Mouse (Mus musculus): ENCODE results near the gene Fam151a. TPM values are rescaled to one million over a fixed set of nuclear protein-coding genes. Genes with fewer than 3 reads are reported as not detected.
"Not testable (repeated sequence)": the region's sequence is repeated elsewhere in the genome, so short reads cannot be mapped to it uniquely, and the experiment has no call there.

Fam151a gene
- polyA plus RNA-seq, 1 experiment from 2014 or later, result not detected

DNA sequence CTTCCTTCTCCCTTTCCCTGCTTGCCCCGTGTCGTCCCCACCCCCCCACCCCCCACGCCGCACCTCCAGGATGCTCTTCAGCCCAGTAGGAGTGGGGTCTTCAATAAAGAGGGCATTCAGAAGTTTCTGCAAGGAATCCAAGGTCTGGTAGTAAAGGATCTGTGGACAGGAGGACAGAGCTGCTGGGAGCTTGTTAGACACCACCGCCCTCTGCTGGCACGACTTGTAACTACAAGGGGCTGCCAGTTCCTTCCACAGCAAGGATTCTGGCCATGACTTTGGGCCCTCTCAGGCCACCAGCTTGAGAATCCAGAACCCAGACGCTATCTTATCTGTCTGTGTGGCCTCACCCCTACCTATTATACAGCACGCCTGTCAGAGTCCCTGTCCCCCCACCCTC, 25.3 kb upstream of the Fam151a start:
- Histone ChIP-seq H3K4me2 (ENCODE audit: low read depth, low read length) (no peak overlapping the region), H3K9me3 (ENCODE audit: control insufficient read depth, low read length) (no peaks in the 10 kb centered on the region), H3K27me3 (ENCODE audit: control insufficient read depth, insufficient read depth, low read length) (no peaks in the 10 kb centered on the region), H3K27ac (ENCODE audit: low read depth, low read length) (no peak overlapping the region), H3K4me3 (ENCODE audit: low read depth, low read length) (no peak overlapping the region), H3K36me3 (ENCODE audit: control insufficient read depth, insufficient read depth, low read length) (no peaks in the 10 kb centered on the region), H3K4me1 (ENCODE audit: control insufficient read depth, insufficient read depth, low read length) (peaks cover 12% of the 10 kb centered on the region; the same call in 1 of the 2 replicates), H3K9ac (replicated peaks; ENCODE audit: low read depth, low read length) (no peak overlapping the region)
- WGBS, result 2% methylated on average over 8 of the region's 8 CpGs
- ATAC-seq (ENCODE audit: low read depth), result peak; percentile 45; the same call in 1 of the 2 replicates

DNA sequence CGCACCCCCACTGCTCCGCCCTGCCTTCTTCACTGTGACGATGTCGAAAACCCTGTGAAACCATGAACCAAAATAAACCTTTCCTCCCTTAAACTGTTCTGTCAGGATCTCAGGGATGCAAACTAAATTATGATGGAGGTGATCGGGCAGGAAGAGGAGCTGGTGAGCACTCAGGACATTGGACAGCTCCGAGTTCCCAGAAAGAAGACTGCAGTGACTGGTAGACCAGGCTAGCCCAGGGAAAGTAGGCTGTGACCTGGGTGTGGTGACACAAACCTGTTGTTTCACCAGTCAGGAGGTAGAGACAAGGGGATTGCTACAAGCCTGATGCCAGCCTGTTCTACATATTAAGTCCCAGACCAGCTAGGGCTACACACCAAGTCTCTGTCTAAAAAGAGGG, 20.1 kb upstream of the Fam151a start:
- 92% methylated on average over 6 of the region's 6 CpGs for WGBS
- no peaks in the 10 kb centered on the region for H3K4me1 ChIP-seq (ENCODE audit: control insufficient read depth, insufficient read depth, low read length)
- no peak overlapping the region for H3K9ac ChIP-seq (replicated peaks; ENCODE audit: low read depth, low read length)
- no peak overlapping the region for H3K27ac ChIP-seq (ENCODE audit: low read depth, low read length)
- no peak for ATAC-seq (ENCODE audit: low read depth)
- no peak overlapping the region for H3K4me3 ChIP-seq (ENCODE audit: low read depth, low read length)
- H3K36me3 ChIP-seq (ENCODE audit: control insufficient read depth, insufficient read depth, low read length), result no peaks in the 10 kb centered on the region
- H3K9me3 ChIP-seq (ENCODE audit: control insufficient read depth, low read length), result no peaks in the 10 kb centered on the region
- H3K4me2 ChIP-seq (ENCODE audit: low read depth, low read length), result no peak overlapping the region
- H3K27me3 ChIP-seq (ENCODE audit: control insufficient read depth, insufficient read depth, low read length), result no peaks in the 10 kb centered on the region

- Histone ChIP-seq H3K4me1 (ENCODE audit: control insufficient read depth, insufficient read depth, low read length) (no peaks in the 10 kb centered on the region), H3K27ac (ENCODE audit: low read depth, low read length) (no peak overlapping the region), H3K27me3 (ENCODE audit: control insufficient read depth, insufficient read depth, low read length) (no peaks in the 10 kb centered on the region), H3K4me2 (ENCODE audit: low read depth, low read length) (no peak overlapping the region), H3K9me3 (ENCODE audit: control insufficient read depth, low read length) (no peaks in the 10 kb centered on the region), H3K9ac (replicated peaks; ENCODE audit: low read depth, low read length) (no peak overlapping the region), H3K36me3 (ENCODE audit: control insufficient read depth, insufficient read depth, low read length) (no peaks in the 10 kb centered on the region), H3K4me3 (ENCODE audit: low read depth, low read length) (no peak overlapping the region)
- WGBS, result 85% methylated on average over 4 of the region's 4 CpGs
- ATAC-seq (ENCODE audit: low read depth), result no peak
Measured at GRCm38 (mm10) chr4:106720631-106721030, 13.1 kb upstream of the Fam151a start.

DNA sequence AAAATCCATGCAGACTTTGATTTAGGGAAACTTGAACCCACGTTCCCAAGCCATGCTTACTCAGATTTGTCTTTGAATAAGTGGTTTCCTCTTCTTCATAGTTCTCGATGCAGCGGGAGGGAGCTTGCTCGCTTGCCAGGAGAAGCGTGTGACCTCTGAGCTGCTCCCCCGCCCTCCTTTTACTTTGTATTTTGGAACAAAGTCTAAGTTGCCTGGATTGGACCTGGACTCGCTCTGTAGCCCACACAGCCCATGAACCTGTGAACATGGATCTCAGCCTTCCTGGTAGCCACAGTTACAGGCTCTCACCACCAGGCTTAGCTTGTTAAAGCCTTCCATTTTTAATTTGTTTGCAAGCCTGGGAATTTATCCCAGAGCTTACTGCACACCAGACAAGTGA, 2.9 kb upstream of the Fam151a start, which contains the start of gene Mroh7:
TSS of gene Mroh7 (minus strand) at position 112 of the 400 bp plus-strand sequence.
- Histone ChIP-seq H3K36me3 (ENCODE audit: control insufficient read depth, insufficient read depth, low read length) (no peaks in the 10 kb centered on the region), H3K4me3 (ENCODE audit: low read depth, low read length) (no peak within 1 kb of the TSS), H3K27ac (ENCODE audit: low read depth, low read length) (no peak within 1 kb of the TSS), H3K4me2 (ENCODE audit: low read depth, low read length) (no peak within 1 kb of the TSS), H3K9ac (replicated peaks; ENCODE audit: low read depth, low read length) (no peak within 1 kb of the TSS), H3K9me3 (ENCODE audit: control insufficient read depth, low read length) (no peaks in the 10 kb centered on the region), H3K27me3 (ENCODE audit: control insufficient read depth, insufficient read depth, low read length) (no peaks in the 10 kb centered on the region), H3K4me1 (ENCODE audit: control insufficient read depth, insufficient read depth, low read length) (no peaks in the 10 kb centered on the region)
- no peak for ATAC-seq (ENCODE audit: low read depth)
- 90% methylated on average over 7 of the region's 7 CpGs for WGBS

GRCm38 (mm10) chr4:106736884-106737283, 3.2 kb downstream of the Fam151a start:
- 88% methylated on average over 1 of the region's 1 CpGs for WGBS
- not testable (repeated sequence) for H3K9ac ChIP-seq (replicated peaks; ENCODE audit: low read depth, low read length)

GRCm38 (mm10) chr4:106737904-106738303, 4.2 kb downstream of the Fam151a start:
- no peaks in the 10 kb centered on the region for H3K4me1 ChIP-seq (ENCODE audit: control insufficient read depth, insufficient read depth, low read length)
- no peak overlapping the region for H3K4me3 ChIP-seq (ENCODE audit: low read depth, low read length)
- no peaks in the 10 kb centered on the region for H3K9me3 ChIP-seq (ENCODE audit: control insufficient read depth, low read length)
- no peak overlapping the region for H3K4me2 ChIP-seq (ENCODE audit: low read depth, low read length)
- H3K9ac ChIP-seq (replicated peaks; ENCODE audit: low read depth, low read length), result no peak overlapping the region
- H3K36me3 ChIP-seq (ENCODE audit: control insufficient read depth, insufficient read depth, low read length), result no peaks in the 10 kb centered on the region
- WGBS, result 64% methylated on average over 3 of the region's 3 CpGs
- no peaks in the 10 kb centered on the region for H3K27me3 ChIP-seq (ENCODE audit: control insufficient read depth, insufficient read depth, low read length)
- no peak overlapping the region for H3K27ac ChIP-seq (ENCODE audit: low read depth, low read length)
- no peak for ATAC-seq (ENCODE audit: low read depth)

More at GRCm38 (mm10) chr4:106736884-106737283, 3.2 kb downstream of the Fam151a start:
- not testable (repeated sequence) for H3K27me3 ChIP-seq (ENCODE audit: control insufficient read depth, insufficient read depth, low read length); H3K9me3 ChIP-seq (ENCODE audit: control insufficient read depth, low read length); ATAC-seq (ENCODE audit: low read depth); H3K4me2 ChIP-seq (ENCODE audit: low read depth, low read length); H3K4me3 ChIP-seq (ENCODE audit: low read depth, low read length); H3K4me1 ChIP-seq (ENCODE audit: control insufficient read depth, insufficient read depth, low read length); H3K36me3 ChIP-seq (ENCODE audit: control insufficient read depth, insufficient read depth, low read length); H3K27ac ChIP-seq (ENCODE audit: low read depth, low read length)

DNA sequence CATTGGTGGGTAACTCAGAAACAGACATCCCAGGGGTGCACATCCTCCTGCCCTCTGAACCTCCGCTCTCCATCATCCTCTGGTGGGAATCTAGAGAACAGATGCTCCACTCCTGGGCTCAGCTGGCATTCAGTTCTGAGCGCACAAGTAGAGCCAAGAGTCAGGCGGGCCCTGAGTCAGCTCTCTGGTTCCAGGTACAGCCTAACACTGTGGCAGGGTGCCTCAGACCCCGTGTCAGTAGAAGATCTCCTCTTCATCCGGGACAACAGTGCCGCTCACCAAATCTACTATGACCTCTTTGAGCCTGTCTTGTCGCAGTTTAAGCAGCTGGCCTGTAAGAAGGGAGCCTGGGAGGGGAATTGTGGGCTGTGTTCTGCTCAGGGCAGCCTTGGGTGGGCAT, 12.2 kb downstream of the Fam151a start:
- no peak overlapping the region for H3K27ac ChIP-seq (ENCODE audit: low read depth, low read length)
- H3K9me3 ChIP-seq (ENCODE audit: control insufficient read depth, low read length), result no peaks in the 10 kb centered on the region
- ATAC-seq (ENCODE audit: low read depth), result no peak
- no peak overlapping the region for H3K9ac ChIP-seq (replicated peaks; ENCODE audit: low read depth, low read length)
- no peak overlapping the region for H3K4me2 ChIP-seq (ENCODE audit: low read depth, low read length)
- H3K4me3 ChIP-seq (ENCODE audit: low read depth, low read length), result no peak overlapping the region
- WGBS, result 74% methylated on average over 7 of the region's 7 CpGs
- H3K36me3 ChIP-seq (ENCODE audit: control insufficient read depth, insufficient read depth, low read length), result no peaks in the 10 kb centered on the region
- 0 out of 2 replicates have a peak, but pooled peaks cover 5% of the 10 kb centered on the region for H3K4me1 ChIP-seq (ENCODE audit: control insufficient read depth, insufficient read depth, low read length)
- H3K27me3 ChIP-seq (ENCODE audit: control insufficient read depth, insufficient read depth, low read length), result no peaks in the 10 kb centered on the region

DNA sequence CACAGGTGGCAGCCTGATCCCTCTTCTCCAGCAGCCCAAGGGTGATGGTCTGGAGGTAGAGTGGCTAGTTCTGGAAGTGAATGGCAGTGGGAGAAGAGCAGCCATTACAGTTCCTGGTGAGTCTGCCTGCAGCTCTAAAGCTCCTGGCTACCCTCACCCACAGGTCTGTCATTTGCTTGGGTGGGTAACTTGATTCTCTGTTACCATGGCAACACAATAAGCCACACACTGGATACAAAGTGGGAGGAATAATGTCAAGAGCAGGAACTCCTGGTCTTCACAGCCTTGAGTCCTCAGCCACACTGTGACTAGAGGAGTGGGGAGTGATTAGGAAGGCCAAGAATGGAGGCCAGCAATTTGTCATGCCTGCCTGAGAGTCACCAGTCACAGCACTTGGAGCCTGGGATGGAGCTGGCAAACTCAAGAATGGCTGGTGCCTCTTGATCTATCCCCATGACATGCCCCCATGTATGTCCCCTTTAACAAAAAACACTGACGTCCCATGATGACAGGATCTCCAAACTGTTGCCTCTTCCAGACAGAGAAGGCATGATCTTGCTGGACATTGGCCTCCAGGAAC, 13.4 kb downstream of the Fam151a start:
- H3K9me3 ChIP-seq (ENCODE audit: control insufficient read depth, low read length), result no peaks in the 10 kb centered on the region
- no peak for ATAC-seq (ENCODE audit: low read depth)
- H3K4me3 ChIP-seq (ENCODE audit: low read depth, low read length), result no peak overlapping the region
- 84% methylated on average over 1 of the region's 1 CpGs for WGBS
- no peak overlapping the region for H3K9ac ChIP-seq (replicated peaks; ENCODE audit: low read depth, low read length)
- H3K27me3 ChIP-seq (ENCODE audit: control insufficient read depth, insufficient read depth, low read length), result no peaks in the 10 kb centered on the region
- H3K36me3 ChIP-seq (ENCODE audit: control insufficient read depth, insufficient read depth, low read length), result no peaks in the 10 kb centered on the region
- 0 out of 2 replicates have a peak, but pooled peaks cover 5% of the 10 kb centered on the region for H3K4me1 ChIP-seq (ENCODE audit: control insufficient read depth, insufficient read depth, low read length)
- no peak overlapping the region for H3K27ac ChIP-seq (ENCODE audit: low read depth, low read length)
- H3K4me2 ChIP-seq (ENCODE audit: low read depth, low read length), result no peak overlapping the region

DNA sequence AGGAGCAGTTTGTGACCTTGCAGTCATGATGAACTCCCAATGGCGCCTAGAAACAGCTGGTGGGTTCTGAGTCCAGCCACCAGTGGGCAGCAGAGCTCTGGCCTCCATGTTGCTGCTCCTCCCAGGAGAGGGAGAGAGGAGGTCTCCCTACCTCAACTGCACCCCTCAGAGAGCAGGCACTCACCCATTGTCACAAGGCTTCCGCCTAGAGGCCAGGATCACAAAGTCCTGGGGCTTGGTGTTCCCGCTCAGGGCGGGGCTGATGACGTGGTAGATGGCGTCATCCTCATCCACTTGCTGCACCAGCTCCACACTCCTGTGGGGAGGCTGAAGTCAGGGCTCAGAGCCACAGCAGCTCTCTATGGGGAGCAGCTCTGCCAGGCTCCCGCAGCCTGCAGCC, 16.0 kb downstream of the Fam151a start:
- Histone ChIP-seq H3K4me1 (ENCODE audit: control insufficient read depth, insufficient read depth, low read length) (0 out of 2 replicates have a peak, but pooled peaks cover 5% of the 10 kb centered on the region), H3K36me3 (ENCODE audit: control insufficient read depth, insufficient read depth, low read length) (no peaks in the 10 kb centered on the region), H3K9ac (replicated peaks; ENCODE audit: low read depth, low read length) (0 out of 2 replicates have a peak overlapping the region, but pooled peaks have one; percentile 2), H3K27me3 (ENCODE audit: control insufficient read depth, insufficient read depth, low read length) (no peaks in the 10 kb centered on the region), H3K4me2 (ENCODE audit: low read depth, low read length) (peak overlapping the region; percentile 38), H3K9me3 (ENCODE audit: control insufficient read depth, low read length) (no peaks in the 10 kb centered on the region), H3K27ac (ENCODE audit: low read depth, low read length) (no peak overlapping the region), H3K4me3 (ENCODE audit: low read depth, low read length) (no peak overlapping the region)
- WGBS, result 2% methylated on average over 7 of the region's 7 CpGs
- ATAC-seq (ENCODE audit: low read depth), result peak; percentile 88
